Mouse (Mus musculus) heart, postnatal 4 days (tissue): ENCODE data around the gene Olfr298. TPM values are rescaled to one million over a fixed set of nuclear protein-coding genes. Genes with fewer than 3 reads are reported as not detected.

ENCODE experiments used
- DNase-seq: peaks from one replicate; pipeline ENCODE4 v3.0.0; 2021
- total RNA-seq, 2 experiments: library from RNA; stranded (reverse); gene quantifications; 2 replicates each; pipeline ENCODE4 v1.2.3; 2021

The Olfr298 gene
- not detected for total RNA-seq

GRCm38 (mm10) chr7:86492384-86492783 lies at the start of gene Olfr298:
Gene Olfr298 (minus strand): TSS chr7:86492484.
- no peak for DNase-seq

- no peak for DNase-seq
These were observed 27.4 kb upstream of the Olfr298 start, which contains the start of gene Olfr297 for GRCm38 (mm10) chr7:86519668-86520067. Gene Olfr297 (plus strand): TSS chr7:86519968.

- DNase-seq = no peak
These were observed 32.7 kb downstream of the Olfr298 start, which contains the start of gene Olfr299 for GRCm38 (mm10) chr7:86459621-86460020. Gene Olfr299 (plus strand): TSS chr7:86459921.

Other genes starting within 250 kb of the Olfr298 start
- gene Vmn2r76, start 246.2 kb downstream of the Olfr298 start, total RNA-seq = not detected
- not detected for gene Olfr310, start 215.3 kb downstream of the Olfr298 start, total RNA-seq
- not detected for gene Olfr309, start 178.8 kb downstream of the Olfr298 start, total RNA-seq
- not detected for gene Olfr308, start 166.9 kb downstream of the Olfr298 start, total RNA-seq
- gene Olfr307, start 154.9 kb downstream of the Olfr298 start, total RNA-seq = not detected
- gene Olfr305, start 125.6 kb downstream of the Olfr298 start, total RNA-seq = not detected
- gene Olfr304, start 105.8 kb downstream of the Olfr298 start, total RNA-seq = not detected
- gene Olfr303, start 94.7 kb downstream of the Olfr298 start, total RNA-seq = not detected
- not detected for gene Olfr301, start 88.6 kb downstream of the Olfr298 start, total RNA-seq
- not detected for gene Olfr299, start 32.6 kb downstream of the Olfr298 start, total RNA-seq
- gene Olfr297, start 27.5 kb upstream of the Olfr298 start, total RNA-seq = not detected
- not detected for gene Olfr295, start 91.4 kb upstream of the Olfr298 start, total RNA-seq
- not detected for gene Olfr294, start 124.2 kb upstream of the Olfr298 start, total RNA-seq
- not detected for gene Olfr293, start 156.6 kb upstream of the Olfr298 start, total RNA-seq
- gene Olfr292, start 195.8 kb upstream of the Olfr298 start, total RNA-seq = not detected